Mouse (Mus musculus) liver, postnatal 0 days (tissue): ENCODE data around the gene Tub.

ENCODE experiments used
- CTCF ChIP-seq: sonication (generic); IDR thresholded peaks from 2 replicates; pipeline ENCODE4 v1.5.1; 2016; ENCODE audit warnings: antibody characterized with exemption, low read depth
- EP300 ChIP-seq: IDR thresholded peaks from 2 replicates; pipeline ENCODE4 v1.6.1; 2016; ENCODE audit warnings: antibody characterized with exemption, low read depth, mild to moderate bottlenecking

- no peak for TF ChIP-seq CTCF
- TF ChIP-seq EP300 = no peak
Measured at GRCm38 (mm10) chr7:109050831-109051230, 100.7 kb downstream of the Tub start.
